Mouse (Mus musculus) stomach, postnatal 0 days (tissue): ENCODE data around the gene Dlec1. TPM values are rescaled to one million over a fixed set of nuclear protein-coding genes. Genes with fewer than 3 reads are reported as not detected.

ENCODE experiments used
- ATAC-seq: fragments of 200-750 bp; cut with Nextera tagmentation; 2 replicates; pipeline ENCODE4 v1.8.0; 2017; ENCODE audit not compliant: low FRiP score, low TSS enrichment
- DNase-seq: peaks from one replicate; pipeline ENCODE4 v3.0.0-alpha.2; 2016; ENCODE audit warnings: low spot score
- H3K27ac ChIP-seq: fragments of 300-500 bp; sonication (generic); replicated peaks from 2 replicates; pipeline ENCODE4 v1.5.1; 2014; ENCODE audit warnings: mild to moderate bottlenecking, control low read depth
- H3K27me3 ChIP-seq: fragments of 300-500 bp; sonication (generic); 2 replicates; pipeline ENCODE4 v1.6.1; 2014; ENCODE audit warnings: low read length; ENCODE audit not compliant: control insufficient read depth, insufficient read depth
- H3K36me3 ChIP-seq: fragments of 300-500 bp; sonication (generic); 2 replicates; pipeline ENCODE4 v1.6.1; 2014; ENCODE audit warnings: low read length, mixed read lengths; ENCODE audit not compliant: control insufficient read depth, insufficient read depth
- H3K4me1 ChIP-seq: fragments of 300-500 bp; sonication (generic); replicated peaks from 2 replicates; pipeline ENCODE4 v1.6.1; 2014; ENCODE audit warnings: antibody characterized with exemption; ENCODE audit not compliant: control insufficient read depth, insufficient read depth
- H3K4me2 ChIP-seq: fragments of 300-500 bp; sonication (generic); replicated peaks from 2 replicates; pipeline ENCODE4 v1.6.1; 2014; ENCODE audit warnings: low read depth, mild to moderate bottlenecking, control low read depth, moderate library complexity
- H3K4me3 ChIP-seq: fragments of 300-500 bp; sonication (generic); 2 replicates; pipeline ENCODE4 v1.5.1; 2014; ENCODE audit warnings: low read depth, low read length, control low read depth
- H3K9ac ChIP-seq: fragments of 300-500 bp; sonication (generic); 2 replicates; pipeline ENCODE4 v1.6.1; 2014; ENCODE audit warnings: mild to moderate bottlenecking, low read length, control low read depth, mixed read lengths
- H3K9me3 ChIP-seq: fragments of 300-500 bp; sonication (generic); 2 replicates; pipeline ENCODE4 v1.6.1; 2016; ENCODE audit warnings: low read length; ENCODE audit not compliant: control insufficient read depth
- CTCF ChIP-seq: IDR thresholded peaks from 2 replicates; pipeline ENCODE4 v1.5.1; 2016; ENCODE audit warnings: antibody characterized with exemption, low read depth, mild to moderate bottlenecking, moderate library complexity
- EP300 ChIP-seq: optimal IDR thresholded peaks from 2 replicates; pipeline ENCODE3; 2016; ENCODE audit warnings: antibody characterized with exemption
- WGBS: fragments of 180-500 bp; shearing (Covaris S2); extraction: QIAGEN DNeasy Blood & Tissue Kit; methylation state at CpG from one replicate; pipeline ENCODE4 v1.1.7; 2014; 5-methylcytosine and 5-hydroxymethylcytosine counted together
- polyA plus RNA-seq: library from polyadenylated mRNA; unstranded; fragments of >200 nt; fragmentation: Nextera tagmentation; extraction: Ambion mirVana; gene quantifications from 2 replicates; pipeline ENCODE4 v1.2.1, GENCODE M21; 2015

Gene Dlec1
- polyA plus RNA-seq, 1 experiment from 2014 or later: 0.18 TPM

- DNase-seq (no peak), ATAC-seq (no peak)
- Histone ChIP-seq H3K27me3 (no peaks in the 10 kb centered on the region), H3K4me2 (no peak overlapping the region), H3K36me3 (peaks cover 6% of the 10 kb centered on the region; the same call in 1 of the 2 replicates), H3K9ac (no peak overlapping the region), H3K4me3 (no peak overlapping the region), H3K27ac (no peak overlapping the region), H3K9me3 (no peaks in the 10 kb centered on the region), H3K4me1 (no peaks in the 10 kb centered on the region)
- WGBS: 70% methylated on average over 15 of the region's 15 CpGs
- TF ChIP-seq CTCF: no peak
- TF ChIP-seq EP300: no peak
These were observed 28.9 kb upstream of the Dlec1 start for GRCm38 (mm10) chr9:119073184-119073895.

- TF ChIP-seq CTCF (no peak), EP300 (no peak)
- Histone ChIP-seq H3K9me3 (no peaks in the 10 kb centered on the region), H3K36me3 (peaks cover 7% of the 10 kb centered on the region), H3K4me2 (no peak overlapping the region), H3K4me3 (no peak overlapping the region), H3K27me3 (no peaks in the 10 kb centered on the region), H3K4me1 (no peaks in the 10 kb centered on the region), H3K9ac (no peak overlapping the region), H3K27ac (no peak overlapping the region; the same call in 1 of the 2 replicates)
- DNase-seq (no peak), ATAC-seq (peak; percentile 34; the same call in 1 of the 2 replicates)
- 59% methylated on average over 16 of the region's 16 CpGs for WGBS
These were observed 26.6 kb upstream of the Dlec1 start for GRCm38 (mm10) chr9:119075685-119076084.

- 63% methylated on average over 5 of the region's 5 CpGs for WGBS
- DNase-seq: peak; percentile 45
- peak; percentile 48 for ATAC-seq
- no peaks in the 10 kb centered on the region for H3K27me3 ChIP-seq
- H3K36me3 ChIP-seq: peaks cover 11% of the 10 kb centered on the region
- no peaks in the 10 kb centered on the region for H3K9me3 ChIP-seq
- H3K4me1 ChIP-seq: no peaks in the 10 kb centered on the region
- H3K4me2 ChIP-seq: no peak overlapping the region
- TF ChIP-seq EP300 (no peak), CTCF (no peak)
- no peak overlapping the region for H3K9ac ChIP-seq
- no peak overlapping the region for H3K27ac ChIP-seq
- no peak overlapping the region for H3K4me3 ChIP-seq
These were observed 22.1 kb upstream of the Dlec1 start for GRCm38 (mm10) chr9:119080040-119080675.

GRCm38 (mm10) chr9:119082039-119082438 is 20.2 kb upstream of the Dlec1 start:
- TF ChIP-seq EP300 (no peak), CTCF (no peak)
- H3K27ac ChIP-seq: no peak overlapping the region
- no peak overlapping the region for H3K4me3 ChIP-seq

GRCm38 (mm10) chr9:119082656-119083430 is 19.4 kb upstream of the Dlec1 start:
- Histone ChIP-seq H3K4me3 (no peak overlapping the region), H3K27ac (no peak overlapping the region), H3K9me3 (no peaks in the 10 kb centered on the region), H3K4me2 (no peak overlapping the region), H3K36me3 (peaks cover 6% of the 10 kb centered on the region), H3K4me1 (peaks cover 5% of the 10 kb centered on the region; the same call in 1 of the 2 replicates), H3K9ac (no peak overlapping the region), H3K27me3 (no peaks in the 10 kb centered on the region)
- 72% methylated on average over 7 of the region's 7 CpGs for WGBS
- TF ChIP-seq CTCF: no peak
- no peak for TF ChIP-seq EP300
- ATAC-seq (no peak), DNase-seq (no peak)

More at GRCm38 (mm10) chr9:119082039-119082438, 20.2 kb upstream of the Dlec1 start:
- no peak overlapping the region for H3K9ac ChIP-seq
- H3K27me3 ChIP-seq: no peaks in the 10 kb centered on the region
- no peak for ATAC-seq
- H3K4me2 ChIP-seq: no peak overlapping the region
- H3K9me3 ChIP-seq: no peaks in the 10 kb centered on the region
- H3K4me1 ChIP-seq: no peaks in the 10 kb centered on the region
- H3K36me3 ChIP-seq: peaks cover 8% of the 10 kb centered on the region
- WGBS: 40% methylated on average over 8 of the region's 8 CpGs
- DNase-seq: no peak
